In the genomic region with DNA sequence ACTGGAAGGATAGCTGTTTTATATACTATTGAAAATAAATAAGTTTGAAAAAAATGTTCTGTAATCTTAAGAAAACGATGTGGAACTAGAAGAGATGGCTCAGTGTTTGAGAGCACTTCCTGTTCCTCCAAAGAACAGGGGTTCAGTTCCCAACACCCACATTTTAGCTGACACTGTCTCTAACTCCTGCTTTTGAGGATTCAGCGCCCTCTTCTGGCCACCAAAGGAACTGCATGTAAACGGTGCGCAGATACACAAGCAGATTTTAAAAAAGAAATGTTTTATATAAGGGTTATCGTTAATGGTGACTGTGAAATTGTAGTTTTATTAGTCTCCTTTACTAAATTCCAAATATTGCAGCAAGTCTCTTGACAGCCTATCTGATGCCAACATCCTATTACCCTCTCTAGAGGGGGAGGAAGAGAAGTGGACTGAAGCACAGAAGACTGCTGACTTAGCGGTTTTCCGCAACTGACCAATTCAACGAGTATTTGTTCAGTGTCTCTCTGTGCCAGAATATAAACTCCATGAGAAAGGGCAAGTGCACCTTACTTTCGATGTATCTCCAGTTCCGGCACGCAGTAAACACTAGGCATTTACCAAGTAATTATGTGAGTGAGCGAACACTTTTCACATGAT, we compare ENCODE assay signal across 11 mouse cellular contexts.
A peak's percentile ranks its signal among the peaks of the same experiment; 100 is the strongest.
DNase-seq lines count a peak whose midpoint lies in the region; ATAC-seq and TF ChIP-seq lines count a peak whose summit lies in the region.
"Had no signal": no experiment of that assay in that cellular context is flagged by ENCODE, and none has a peak within 500 bp of the region (broad histone marks: within the 10 kb centered on the region; RNA-seq: fewer than 3 reads in every experiment).

No protein-coding gene starts in this region.

- H3K9ac ChIP-seq in liver, embryonic 14.5 days (replicated peaks) = no peak overlapping the region
- H3K9ac ChIP-seq: limb, embryonic 15.5 days had no signal

- no peaks in the 10 kb centered on the region for H3K4me1 ChIP-seq in liver, embryonic 14.5 days (replicated peaks; ENCODE audit: control insufficient read depth in 2 of 2, insufficient read depth in 2 of 2, low read length in 1 of 2)
- no peaks in the 10 kb centered on the region for H3K4me1 ChIP-seq in E14TG2a.4 (replicated peaks; ENCODE audit: low read depth, low read length)
- H3K4me1 ChIP-seq: hindbrain, embryonic 10.5 days; limb, embryonic 15.5 days had no signal

- peak; percentile 18 for DNase-seq in embryo, embryonic 10.5 days (ENCODE audit: low spot score)
- no peak for DNase-seq in embryo, embryonic 11 days
- DNase-seq in liver, embryonic 14.5 days (ENCODE audit: low read depth in 3 of 3, low spot score in 3 of 3) = no peak
- no peak for DNase-seq in liver
- peak; percentile 18 for DNase-seq in mesoderm, embryonic 11.5 days (ENCODE audit: low read depth, low spot score)
- no peak for DNase-seq in adrenal gland, adult 18-20 months (ENCODE audit: low spot score in 2 of 2)
- DNase-seq: midbrain, embryonic 14.5 days had no signal

- H3K36me3 ChIP-seq in liver, embryonic 14.5 days (replicated peaks; ENCODE audit: control insufficient read depth, insufficient read depth, low read depth) = no peaks in the 10 kb centered on the region
- no peaks in the 10 kb centered on the region for H3K36me3 ChIP-seq in E14TG2a.4 (ENCODE audit: insufficient read depth, low read length)
- H3K36me3 ChIP-seq: hindbrain, embryonic 10.5 days; limb, embryonic 15.5 days had no signal

- no peaks in the 10 kb centered on the region for H3K27me3 ChIP-seq in liver, embryonic 14.5 days (ENCODE audit: control insufficient read depth, insufficient read depth, low read length)
- H3K27me3 ChIP-seq in E14TG2a.4 (ENCODE audit: insufficient read depth, low read length) = no peaks in the 10 kb centered on the region
- H3K27me3 ChIP-seq: limb, embryonic 15.5 days had no signal

- no peak overlapping the region for H3K4me2 ChIP-seq in liver, embryonic 14.5 days (ENCODE audit: low read depth)
- H3K4me2 ChIP-seq: limb, embryonic 15.5 days had no signal

- no peak for TF ChIP-seq EP300 in liver, embryonic 14.5 days (IDR thresholded peaks at IDR 0.05; ENCODE audit: low read depth)

- 63% methylated on average over 12 of the region's 12 CpGs for WGBS in liver, embryonic 14.5 days (ENCODE audit: insufficient replicate concordance)

- no peak for ATAC-seq in liver, embryonic 14.5 days (ENCODE audit: insufficient read depth)
- no peak for ATAC-seq in monocyte, adult 5-6 weeks (replicated peaks; ENCODE audit: insufficient number of reproducible peaks, low FRiP score, low TSS enrichment, poor library complexity, severe bottlenecking)

- H3K9me3 ChIP-seq in liver, embryonic 14.5 days (ENCODE audit: control insufficient read depth, low read length) = no peaks in the 10 kb centered on the region
- H3K9me3 ChIP-seq in E14TG2a.4 (ENCODE audit: low read length) = 0 out of 2 replicates have a peak, but pooled peaks cover 4% of the 10 kb centered on the region
- H3K9me3 ChIP-seq: hindbrain, embryonic 10.5 days; limb, embryonic 15.5 days had no signal

- peak; percentile 70 for TF ChIP-seq CTCF in liver, embryonic 14.5 days (IDR thresholded peaks at IDR 0.05; ENCODE audit: low read depth)
- peak; percentile 92 for TF ChIP-seq CTCF in E14TG2a.4 (conservative IDR thresholded peaks at IDR 0.05; ENCODE audit: low read length)

- H3K4me3 ChIP-seq in liver, embryonic 14.5 days (ENCODE audit: insufficient read depth in 1 of 2, low read depth in 2 of 2, low read length in 2 of 2) = no peak overlapping the region
- H3K4me3 ChIP-seq in E14TG2a.4 (replicated peaks; ENCODE audit: low read length) = no peak overlapping the region
- H3K4me3 ChIP-seq: hindbrain, embryonic 10.5 days; limb, embryonic 15.5 days had no signal

- H3K27ac ChIP-seq in liver, embryonic 14.5 days = no peak overlapping the region
- H3K27ac ChIP-seq: hindbrain, embryonic 10.5 days; limb, embryonic 15.5 days had no signal

Comparison
In these comparisons a context has a peak if more than half of its experiments do, and no peak if none do; other contexts are left out.
1. DNase-seq: peak in embryo, embryonic 10.5 days (single experiment) and mesoderm, embryonic 11.5 days (single experiment); none in embryo, embryonic 11 days (single experiment), liver, embryonic 14.5 days (0 of 3), liver (single experiment) and adrenal gland, adult 18-20 months (0 of 2).